Mouse (Mus musculus) testis, postnatal 14 days (tissue): ENCODE results near the gene Alkbh5.

ENCODE experiments used
- DNase-seq: peaks from one replicate; pipeline ENCODE4 v3.0.0; 2021; ENCODE audit warnings: low spot score

Gene Alkbh5

GRCm38 (mm10) chr11:60536180-60536858 lies at the start of gene Alkbh5:
TSS of gene Alkbh5 (plus strand) at chr11:60536381.
- peak; percentile 25 for DNase-seq

DNA sequence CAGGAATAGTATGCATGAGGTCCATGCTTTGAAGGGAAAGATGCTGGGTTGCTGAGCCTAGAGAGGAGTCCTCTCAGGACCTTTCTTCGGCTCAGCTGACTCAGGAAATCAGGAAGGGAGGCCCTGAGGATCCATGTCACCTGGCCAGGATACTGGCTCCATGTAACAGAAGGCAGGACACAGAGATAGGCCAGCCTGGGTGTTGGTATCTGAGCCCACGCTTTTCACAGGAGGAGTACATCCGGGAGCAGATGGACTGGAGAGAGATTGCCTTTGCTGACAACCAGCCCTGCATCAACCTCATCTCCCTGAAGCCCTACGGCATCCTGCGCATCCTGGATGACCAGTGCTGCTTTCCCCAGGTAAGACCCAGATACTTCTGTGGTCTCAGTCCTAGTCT lies 43.5 kb upstream of the Alkbh5 start:
- DNase-seq, result no peak

- no peak for DNase-seq
These were observed 40.5 kb upstream of the Alkbh5 start for GRCm38 (mm10) chr11:60495692-60496091.

DNA sequence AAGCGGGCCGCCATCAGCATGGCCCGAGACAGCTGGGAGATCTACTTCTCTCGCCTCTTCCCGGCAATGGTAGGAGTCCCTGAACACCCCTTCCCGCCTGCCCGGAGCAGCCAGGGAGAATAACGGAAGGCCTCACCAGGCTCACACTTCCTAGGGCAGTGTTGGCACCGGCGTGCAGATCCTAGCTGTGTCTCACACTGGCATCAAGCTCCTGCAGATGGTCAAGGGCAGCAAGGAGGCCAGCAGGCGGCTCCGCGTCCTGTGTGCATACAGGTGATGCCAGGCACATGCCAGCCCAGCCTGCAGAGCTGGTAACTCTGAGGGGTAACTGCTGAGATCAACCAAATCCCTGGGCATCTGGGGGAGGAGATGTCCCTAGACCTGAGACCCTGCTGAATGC lies 28.9 kb upstream of the Alkbh5 start:
- DNase-seq, result no peak

GRCm38 (mm10) chr11:60508950-60509349 lies 27.2 kb upstream of the Alkbh5 start:
- no peak for DNase-seq

DNA sequence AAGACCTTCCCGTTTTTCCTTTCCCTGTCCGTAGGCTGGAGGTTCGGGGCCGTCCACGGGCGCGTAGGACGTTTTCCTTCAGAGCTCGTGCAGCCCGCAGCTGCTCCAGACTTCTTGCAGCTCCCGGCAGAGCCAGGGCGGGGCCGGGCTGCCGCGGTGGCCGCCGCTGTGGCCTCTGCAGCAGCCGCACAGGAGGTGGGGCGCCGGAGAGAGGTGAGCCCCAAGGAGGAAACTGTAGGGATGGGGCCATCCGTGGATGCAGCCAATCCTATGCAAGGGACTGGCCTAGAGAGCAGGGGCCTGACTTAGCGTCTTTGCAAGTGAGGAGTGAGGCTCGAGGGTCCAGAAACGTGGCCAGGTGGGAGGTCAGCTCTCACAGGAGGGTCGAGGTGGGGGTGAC lies 26.7 kb upstream of the Alkbh5 start:
- DNase-seq, result peak; percentile 20

DNA sequence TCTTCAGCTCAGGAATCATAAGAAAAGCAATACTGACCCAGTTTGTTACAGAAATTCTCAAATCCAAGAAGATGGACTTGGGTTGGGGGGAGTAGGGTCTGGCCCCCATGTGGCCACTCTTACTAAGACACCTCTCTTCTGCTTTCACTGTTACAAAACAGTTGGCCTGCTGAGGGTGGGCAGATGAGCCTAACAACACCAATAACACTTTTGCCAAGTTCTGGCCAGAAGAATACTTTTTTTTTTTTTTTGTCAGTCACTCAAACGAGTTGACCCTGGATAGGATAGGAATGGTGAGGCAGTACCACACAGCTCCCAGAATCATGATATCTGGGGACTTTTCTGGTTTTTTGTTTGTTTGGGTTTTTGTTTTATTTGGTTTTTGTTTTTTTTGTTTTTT lies 24.3 kb upstream of the Alkbh5 start:
- DNase-seq, result no peak

DNA sequence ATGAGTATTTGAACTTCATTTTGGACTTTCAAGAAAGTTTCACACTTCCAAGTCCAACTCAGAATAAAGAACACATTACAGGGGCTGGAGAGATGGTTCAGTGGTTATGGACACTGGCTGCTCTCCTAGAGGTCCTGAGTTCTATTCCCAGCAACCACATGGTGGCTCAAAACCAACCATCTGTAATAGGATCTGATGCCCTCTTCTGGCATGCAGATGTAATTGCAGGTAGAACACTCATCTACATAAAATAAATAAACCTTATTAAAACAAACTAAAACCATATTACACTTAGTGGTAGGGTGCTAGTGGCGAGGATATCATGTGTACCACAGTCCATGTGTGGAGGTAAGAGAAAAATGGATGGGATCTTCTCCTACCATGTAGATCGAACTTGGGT lies 23.7 kb upstream of the Alkbh5 start:
- DNase-seq, result no peak

DNA sequence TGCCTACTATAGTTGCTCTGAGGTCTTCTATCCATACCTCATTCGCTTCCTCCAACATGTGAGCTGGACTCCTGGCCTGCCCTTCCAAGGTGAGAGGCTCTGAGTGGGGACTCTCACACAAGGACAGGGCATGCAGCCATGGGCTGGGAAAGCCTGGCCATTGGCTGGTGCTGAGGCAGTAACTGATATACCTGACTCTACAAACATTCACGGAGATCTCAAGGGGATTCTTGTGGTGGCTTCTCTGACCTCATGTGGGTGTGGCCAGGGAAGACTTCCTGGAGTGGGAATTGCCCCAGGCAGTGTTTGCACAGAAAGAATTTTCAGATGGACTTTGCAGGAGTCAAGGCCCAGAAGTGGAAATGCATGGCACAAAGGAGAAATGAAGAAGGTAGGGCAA lies 21.2 kb upstream of the Alkbh5 start:
- DNase-seq, result no peak

DNA sequence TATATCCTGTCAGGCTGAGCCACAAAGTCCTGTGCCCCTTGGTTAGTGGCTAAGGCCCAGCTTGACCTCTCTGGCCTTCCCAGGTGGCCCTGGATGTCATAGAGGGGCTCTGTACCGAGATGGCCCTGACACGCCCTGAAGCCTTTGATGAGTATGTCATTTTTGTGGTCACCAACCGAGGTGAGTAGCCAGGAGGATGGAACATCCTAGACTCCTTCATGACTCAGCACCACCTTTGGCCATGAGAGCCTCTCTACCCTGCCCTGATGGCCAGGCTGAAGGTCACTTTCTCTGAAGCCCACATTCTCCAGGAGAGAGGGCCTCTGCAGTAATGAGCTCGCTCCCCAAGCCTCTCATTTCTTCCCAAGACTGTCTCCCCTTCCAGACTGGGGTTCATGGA lies 17.9 kb upstream of the Alkbh5 start:
- DNase-seq, result no peak

GRCm38 (mm10) chr11:60522027-60522426 lies 14.2 kb upstream of the Alkbh5 start:
- no peak for DNase-seq

DNA sequence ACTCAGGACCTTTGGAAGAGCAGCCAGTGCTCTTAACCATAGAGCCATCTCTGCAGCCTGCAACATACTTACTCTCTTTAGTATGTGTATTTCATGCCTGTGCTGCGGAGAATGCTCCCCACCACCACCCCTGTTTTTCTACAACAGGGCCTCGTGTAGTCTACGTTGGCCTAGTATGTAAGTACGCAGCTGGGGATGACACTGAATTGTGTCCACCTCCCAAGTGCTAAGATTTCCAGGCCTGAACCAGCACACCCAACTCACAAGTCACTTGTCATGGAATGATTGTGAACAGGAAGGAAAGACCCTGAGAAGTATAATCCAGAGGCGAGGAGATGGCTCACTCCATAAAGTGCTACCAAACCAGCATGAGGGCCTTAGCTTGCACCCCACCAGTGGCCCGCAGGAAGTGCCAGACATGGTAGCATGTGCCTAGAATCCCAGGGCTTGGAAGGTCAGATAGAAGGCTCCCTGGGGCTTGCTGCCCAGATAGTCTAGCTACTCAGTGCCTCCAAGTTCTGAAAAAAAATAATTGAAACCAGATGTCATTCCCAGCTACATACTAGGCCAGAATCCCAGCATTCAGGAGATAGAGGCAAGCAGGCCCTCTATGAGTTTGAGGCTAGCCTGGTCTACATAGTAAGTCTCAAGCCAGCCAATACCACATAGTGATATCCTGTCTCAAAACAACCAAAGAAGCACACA lies 13.4 kb upstream of the Alkbh5 start:
- DNase-seq, result no peak

DNA sequence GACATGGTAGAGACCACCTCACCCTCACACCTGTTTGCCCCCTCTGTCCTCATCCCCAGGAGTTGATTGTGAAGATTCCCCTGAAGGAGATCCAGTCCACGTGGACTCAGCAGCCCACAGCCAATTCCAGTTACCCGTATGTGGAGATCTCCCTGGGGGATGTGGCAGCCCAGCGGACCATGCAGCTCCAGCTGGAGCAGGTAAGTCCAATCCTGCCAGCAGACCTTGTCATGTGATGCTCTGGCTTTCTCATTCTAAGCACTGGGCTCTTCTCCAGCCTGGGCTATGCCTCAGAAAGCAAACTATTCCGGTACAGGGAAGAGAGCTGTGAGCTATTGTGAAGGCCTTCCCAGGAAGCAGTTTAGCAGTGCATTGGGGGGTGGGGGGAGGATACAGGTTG lies 9.7 kb upstream of the Alkbh5 start:
- DNase-seq, result no peak

DNA sequence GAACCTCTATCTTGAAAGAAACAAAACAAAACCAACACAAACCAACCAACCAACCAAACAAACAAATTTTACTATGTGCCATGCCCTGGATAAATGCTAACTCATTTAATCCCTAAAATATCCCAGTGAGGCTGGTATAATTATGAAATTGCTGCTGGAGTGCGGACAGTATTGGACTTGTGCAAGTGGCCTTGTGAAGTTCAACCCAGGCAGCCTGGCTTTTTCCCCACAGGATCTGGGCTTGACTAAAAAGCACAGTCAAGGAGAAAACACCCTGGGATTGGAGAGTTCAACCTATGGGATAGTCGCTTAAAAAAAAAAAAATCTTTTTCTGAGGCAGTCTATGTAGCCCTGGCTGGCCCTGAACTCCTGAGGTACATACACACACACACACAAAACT lies 505 bp upstream of the Alkbh5 start:
- no peak for DNase-seq

GRCm38 (mm10) chr11:60536859-60537467 lies 782 bp downstream of the Alkbh5 start:
- peak; percentile 91 for DNase-seq

DNA sequence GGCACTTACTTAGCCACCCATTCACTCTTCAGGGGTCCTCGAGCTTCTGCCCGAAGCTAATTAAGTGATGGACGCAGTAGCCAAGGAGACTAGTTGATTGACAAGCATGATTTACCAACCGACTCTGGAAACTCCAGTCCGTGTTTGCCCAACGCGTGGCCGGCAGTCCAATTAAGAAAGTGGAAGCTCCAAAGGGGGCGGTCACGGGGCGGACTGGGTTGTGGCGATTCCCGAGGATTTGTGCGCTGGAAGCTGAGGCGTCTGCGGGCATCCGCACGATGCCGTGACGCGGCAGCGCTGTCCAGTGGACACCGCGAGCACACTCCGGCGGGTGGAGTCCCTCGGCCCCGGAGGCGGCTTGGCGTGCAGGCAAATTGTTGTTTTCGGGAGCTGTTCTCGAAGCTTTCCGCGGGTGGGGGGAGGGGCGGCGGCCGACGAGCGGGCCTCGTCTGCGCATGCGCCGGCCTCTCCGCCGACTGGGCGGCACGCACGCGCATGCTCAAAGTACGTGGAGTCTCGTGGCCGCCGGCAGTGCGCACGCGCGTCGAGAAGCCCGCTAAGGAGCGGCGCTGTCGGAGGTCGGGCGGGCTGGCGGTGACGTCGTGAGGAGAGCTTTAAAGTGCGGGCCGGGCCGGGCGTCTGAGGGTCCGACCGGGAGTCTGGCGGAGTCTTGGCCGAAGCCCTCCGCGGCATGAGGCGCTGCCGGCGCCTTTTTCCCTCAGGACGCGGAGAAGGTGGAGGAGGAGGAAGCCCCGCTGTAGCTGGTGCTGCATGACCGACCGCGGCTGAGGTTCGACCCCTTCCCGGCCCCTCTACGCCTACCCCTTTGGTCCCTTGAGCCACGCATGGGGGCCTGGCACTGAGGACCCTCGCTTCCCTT lies 1.5 kb downstream of the Alkbh5 start:
- DNase-seq, result peak; percentile 97

- peak; percentile 66 for DNase-seq
These were observed 2.4 kb downstream of the Alkbh5 start for GRCm38 (mm10) chr11:60538371-60539281.

- no peak for DNase-seq
These were observed 3.4 kb downstream of the Alkbh5 start for GRCm38 (mm10) chr11:60539540-60539939.

DNA sequence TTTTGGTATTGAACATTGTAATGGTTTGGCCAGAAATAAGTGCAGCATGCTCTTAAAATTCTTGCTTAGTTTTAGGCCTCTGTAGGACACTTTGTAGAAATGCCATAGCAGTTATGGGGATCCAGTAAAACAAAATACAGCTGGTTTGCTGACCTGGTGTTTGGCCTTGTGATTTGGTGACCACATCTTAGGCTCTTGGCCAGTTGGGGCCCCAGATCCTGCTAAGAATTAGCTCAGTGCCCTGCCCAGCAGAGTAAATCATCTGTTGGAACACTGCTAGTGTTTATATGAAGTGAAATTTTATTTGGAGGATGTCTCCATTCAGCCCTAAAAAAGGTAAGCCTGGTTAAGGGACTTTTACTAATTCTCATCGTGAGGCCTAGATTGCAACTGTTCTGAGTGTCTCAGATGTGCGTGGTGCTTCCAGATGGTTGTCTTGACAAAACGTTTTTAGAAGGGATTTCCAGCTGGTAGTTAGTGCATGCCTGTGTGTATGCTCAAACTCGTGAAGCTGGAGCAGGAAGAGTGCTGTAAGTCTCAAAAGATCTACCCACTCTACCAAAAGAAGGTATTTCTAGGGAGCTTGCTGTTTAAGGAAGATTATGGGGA lies 3.9 kb downstream of the Alkbh5 start:
- DNase-seq, result no peak

DNA sequence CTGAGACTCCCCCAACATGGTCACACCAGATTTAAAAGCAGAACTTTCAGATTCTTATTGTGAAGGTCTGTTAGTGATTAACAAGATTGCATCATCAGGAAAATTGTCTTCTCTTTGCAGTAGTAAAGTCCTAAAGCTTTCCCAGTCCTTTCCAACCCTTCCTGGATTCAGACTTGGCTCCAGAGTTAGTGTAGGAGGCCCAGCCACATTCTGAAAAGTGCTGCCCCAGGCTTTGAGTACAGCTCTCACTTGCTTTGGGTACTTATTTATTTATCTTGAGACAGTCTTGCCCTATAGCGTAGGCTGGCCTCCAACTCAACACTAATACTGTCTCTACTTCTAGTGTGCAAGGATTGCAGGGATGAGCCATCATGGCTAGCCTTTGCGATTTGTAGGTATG lies 4.6 kb downstream of the Alkbh5 start:
- no peak for DNase-seq

DNA sequence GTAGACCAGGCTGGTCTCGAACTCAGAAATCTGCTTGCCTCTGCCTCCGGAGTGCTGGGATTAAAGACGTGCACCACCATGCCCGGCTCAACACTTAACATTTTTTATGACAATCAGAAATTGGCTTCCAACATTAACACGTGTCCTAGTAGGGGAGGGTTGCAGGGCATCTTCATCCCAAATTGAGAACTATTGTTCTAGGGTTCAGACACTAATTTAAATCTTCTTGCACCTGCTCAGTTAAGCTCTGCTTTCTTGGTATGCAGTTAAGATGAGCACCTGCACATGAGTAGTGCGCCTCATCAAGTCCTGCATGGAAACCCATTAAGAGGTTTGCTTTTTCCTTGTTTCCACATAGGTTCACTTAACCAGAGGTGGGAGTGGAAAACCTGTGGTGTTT lies 5.7 kb downstream of the Alkbh5 start:
- DNase-seq, result no peak
